Mouse (Mus musculus): ENCODE results near the gene Cox6a2.

The Cox6a2 gene

DNA sequence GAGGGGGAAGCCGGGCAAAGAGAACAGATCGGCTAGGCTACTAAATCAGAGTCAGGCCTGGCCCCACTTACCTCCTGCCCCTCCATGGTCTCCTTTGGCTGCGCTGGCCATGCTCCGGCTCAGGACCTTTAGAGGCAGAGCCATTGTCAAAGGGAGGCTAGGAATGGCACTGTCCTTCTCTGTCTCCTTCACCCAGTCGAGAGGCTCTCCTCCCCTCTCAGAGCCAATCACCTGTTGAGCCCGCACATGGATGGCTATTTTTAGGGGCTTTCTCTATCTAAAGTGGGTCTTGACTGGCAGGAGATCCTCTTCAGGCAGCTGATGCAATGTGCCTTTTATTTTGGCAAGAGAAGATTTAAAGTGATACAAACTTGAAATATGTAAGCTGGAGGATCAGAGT, at the start of gene Cox6a2:
Cox6a2 (minus strand) TSS at position 236 of the 400 bp plus-strand sequence.
- DNase-seq (ENCODE audit: low read depth, low spot score): no peak

DNA sequence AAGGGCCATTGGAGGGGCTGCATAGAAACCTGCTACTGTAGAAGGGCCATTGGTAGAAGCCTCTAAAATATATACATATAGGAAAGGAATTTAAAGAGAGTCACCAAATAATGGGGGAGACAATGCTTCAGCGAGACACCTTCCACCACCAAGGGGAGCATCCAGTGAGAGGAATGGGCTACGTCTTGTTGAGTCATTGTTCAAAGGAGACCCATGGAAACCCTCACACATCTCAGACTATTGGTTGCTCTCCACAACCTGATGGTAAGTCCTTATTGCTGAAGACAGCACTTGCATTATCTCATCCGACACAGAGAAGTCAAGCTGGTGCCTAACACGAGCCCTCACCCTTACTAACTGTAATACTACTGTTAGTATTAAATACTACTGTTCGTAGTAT, 49.6 kb upstream of the Cox6a2 start:
- no peak for DNase-seq (ENCODE audit: low read depth, low spot score)

DNA sequence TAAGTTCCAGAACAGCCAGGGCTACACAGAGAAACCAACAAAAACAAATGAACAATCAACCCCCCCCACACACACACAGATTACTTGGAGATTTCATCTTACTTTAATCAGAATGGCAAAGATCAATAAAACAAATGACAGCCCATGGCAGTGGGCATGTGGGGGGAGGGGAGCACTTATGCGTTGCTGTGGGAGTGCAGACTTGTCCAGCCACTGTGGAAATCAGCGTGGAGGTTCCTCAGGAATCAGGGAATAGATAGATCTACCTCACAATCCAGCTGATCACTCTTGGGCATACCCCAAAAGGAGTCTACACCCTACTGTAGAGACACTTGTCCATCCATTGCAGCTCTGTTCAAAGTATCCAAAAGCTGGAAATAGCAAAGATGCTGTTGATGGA, 48.8 kb upstream of the Cox6a2 start:
- DNase-seq (ENCODE audit: low read depth, low spot score): no peak

DNA sequence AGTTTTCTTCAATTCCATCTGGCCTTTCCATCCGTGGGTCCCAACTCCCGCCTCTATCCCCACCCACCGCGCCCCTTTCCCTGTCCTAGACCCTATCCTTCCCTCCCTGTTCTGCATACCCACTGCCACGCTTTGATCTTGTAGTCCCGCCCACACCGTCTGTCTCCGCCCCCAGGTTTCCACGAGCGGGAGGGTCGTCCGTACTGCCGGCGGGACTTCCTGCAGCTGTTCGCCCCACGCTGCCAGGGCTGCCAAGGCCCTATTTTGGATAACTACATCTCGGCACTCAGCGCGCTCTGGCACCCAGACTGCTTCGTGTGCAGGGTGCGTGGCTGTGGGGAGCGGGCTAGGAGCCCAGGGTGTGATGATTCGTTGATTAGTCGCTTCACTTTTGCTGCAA, 46.4 kb upstream of the Cox6a2 start:
- peak; percentile 63 for DNase-seq (ENCODE audit: low read depth, low spot score)

DNA sequence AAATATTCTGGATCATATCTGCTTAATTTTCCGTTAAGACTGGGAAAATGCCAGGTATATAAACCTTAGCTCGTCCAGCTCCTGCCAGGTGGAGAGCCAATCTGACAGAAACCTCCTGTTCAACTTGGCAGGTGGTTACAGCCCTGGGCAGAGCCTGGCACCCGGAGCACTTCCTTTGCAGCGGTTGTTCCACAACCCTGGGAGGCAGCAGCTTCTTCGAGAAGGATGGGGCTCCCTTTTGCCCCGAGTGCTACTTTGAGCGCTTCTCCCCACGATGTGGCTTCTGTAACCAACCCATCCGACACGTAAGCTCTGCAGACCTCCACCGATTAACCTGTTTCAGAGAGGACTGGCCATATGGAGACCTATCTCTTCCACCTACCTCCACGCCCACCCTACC, 45.8 kb upstream of the Cox6a2 start:
- DNase-seq (ENCODE audit: low read depth, low spot score): no peak

DNA sequence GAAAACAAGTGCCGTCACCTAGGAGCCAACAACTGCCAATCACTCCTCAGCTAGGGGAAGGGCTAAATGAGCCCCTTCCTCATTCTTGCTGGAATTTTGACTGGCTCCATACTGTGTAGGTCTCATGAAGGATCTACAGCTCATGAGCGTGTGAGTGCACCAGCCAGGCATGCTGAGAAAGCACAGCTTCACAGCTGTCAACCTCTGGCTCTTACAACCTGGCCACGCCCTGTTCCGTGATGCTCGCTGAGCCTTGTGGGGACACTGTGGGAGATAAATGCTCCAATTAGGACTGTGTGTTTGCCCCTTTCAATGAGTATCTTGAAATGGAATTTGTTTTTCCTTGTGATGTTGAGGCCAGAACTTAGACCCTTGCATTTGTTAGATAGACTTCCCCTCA, 43.8 kb upstream of the Cox6a2 start:
- DNase-seq (ENCODE audit: low read depth, low spot score): no peak

DNA sequence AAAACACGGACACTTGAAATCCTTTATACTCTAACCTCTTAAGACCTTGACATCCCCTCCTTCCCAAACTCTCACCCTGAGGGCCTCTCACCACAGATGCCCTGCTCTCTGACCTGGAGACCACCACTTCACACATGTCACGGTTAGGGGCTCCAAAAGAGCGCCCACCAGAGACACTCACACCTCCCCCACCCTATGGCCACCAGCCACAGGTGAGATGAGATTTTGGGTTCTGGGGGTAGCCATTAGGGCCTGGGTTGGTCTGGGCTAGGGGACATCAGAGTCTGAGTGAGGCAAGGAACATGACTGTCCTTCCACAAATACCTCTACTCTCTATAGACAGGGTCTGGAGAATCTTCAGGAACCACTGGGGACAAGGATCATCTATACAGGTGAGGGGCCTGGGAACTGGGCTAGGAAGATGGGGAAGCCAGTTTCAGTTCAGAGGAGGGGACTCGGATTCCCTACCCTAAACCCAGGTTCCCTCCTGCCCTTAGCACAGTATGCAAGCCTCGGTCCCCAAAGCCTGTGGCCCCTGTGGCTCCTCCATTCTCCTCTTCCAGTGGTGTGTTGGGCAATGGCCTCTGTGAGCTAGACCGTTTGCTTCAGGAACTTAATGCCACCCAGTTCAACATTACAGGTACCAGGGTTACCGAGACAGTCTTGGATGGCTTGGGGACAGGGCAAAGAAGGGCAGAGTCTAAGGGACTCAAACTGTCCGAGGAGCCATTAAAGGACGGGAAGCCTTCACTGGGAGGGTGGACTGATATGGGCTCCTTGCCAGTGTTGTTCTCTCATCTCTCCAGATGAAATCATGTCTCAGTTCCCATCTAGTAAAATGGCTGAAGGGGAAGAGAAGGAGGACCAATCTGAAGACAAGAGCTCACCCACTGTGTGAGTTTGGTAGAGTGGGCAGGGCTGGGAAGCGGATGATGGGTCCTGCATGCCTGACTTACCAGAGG, 42.2 kb upstream of the Cox6a2 start:
- no peak for DNase-seq (ENCODE audit: low read depth, low spot score)

DNA sequence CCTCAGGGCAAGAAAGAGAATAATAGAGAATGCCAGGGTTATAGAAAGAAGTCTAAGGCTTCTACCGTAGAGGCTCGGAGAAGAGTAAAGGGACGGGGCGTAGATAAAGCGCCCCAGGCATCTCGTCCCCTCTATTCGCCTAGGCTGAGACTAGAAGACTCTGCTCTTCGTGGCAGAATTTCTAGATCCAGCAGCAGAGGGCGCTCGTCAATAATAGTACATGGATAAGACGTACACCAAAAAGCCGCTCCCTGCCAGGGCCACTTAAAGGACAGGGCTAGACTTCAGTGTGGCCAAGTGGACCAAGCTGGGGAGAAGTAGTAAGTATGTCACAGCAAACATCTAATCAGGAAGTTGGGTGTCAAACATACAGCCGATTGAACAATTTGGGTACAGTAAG, 41.3 kb upstream of the Cox6a2 start:
- peak; percentile 71 for DNase-seq (ENCODE audit: low read depth, low spot score)

DNA sequence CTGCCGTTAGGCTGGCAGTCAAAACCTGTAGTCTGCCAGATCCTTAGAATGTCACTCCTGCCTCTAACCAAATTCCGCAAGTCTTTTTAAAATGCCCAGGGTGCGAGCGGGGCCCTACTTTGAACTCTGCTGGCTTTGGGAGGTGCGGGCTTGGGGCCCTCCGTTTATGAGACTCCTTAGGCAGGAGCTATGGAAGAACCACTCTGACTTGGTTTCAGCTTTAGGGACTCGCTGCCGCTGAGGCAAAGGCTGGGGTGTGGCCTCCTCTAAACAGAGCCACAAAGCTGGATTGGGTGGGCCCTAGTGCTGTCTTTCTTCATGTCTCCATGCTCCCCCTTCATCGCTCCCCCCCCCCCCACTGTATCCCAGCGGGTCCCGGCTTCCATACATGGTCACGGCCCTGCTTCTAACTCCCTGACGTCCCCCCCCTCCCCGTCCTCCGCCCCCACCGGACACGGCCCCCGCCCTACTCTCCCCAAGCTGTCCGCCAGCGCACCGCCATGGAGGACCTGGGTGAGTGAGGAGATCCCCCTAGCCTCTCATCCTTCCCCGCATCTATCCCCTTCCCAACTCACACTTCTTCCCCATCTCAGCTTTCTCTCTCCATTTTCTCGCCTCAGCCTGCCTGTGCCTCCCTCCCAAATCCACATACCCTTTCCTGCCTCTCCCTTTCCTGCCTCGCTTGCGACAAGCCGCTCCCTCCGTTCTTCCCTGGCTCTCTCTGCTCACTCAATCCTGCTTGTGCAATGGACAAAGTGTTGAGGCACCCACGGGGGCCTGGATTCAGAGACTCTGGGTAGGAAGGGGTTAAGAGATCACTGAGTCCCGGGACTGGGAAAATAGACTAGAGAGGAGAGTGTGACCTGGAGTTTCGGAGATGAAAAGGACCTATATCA, 40.6 kb upstream of the Cox6a2 start, which contains the start of gene Tgfb1i1:
Tgfb1i1 (plus strand) TSS at position 317 of the 896 bp plus-strand sequence.
- no peak for DNase-seq (ENCODE audit: low read depth, low spot score)

DNA sequence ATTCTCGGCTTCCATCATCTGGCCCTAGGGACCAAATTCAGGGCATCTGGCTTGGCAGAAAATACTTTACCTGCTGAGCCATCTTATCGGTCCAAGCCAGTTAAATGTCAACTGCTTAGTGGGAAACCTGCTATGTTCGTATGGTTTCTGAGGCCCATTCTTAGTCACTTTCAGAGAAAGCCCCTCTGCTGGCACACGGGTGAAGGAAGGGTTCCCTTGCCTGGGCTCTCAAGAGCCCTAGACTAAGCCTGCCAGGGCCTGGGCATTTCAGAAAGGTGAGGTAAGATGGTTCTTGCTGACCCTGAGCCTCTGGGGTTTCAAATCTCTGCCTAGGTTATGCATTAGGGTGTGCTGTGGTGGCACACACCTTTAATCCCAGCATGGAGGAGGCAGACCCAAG, 39.4 kb upstream of the Cox6a2 start:
- DNase-seq (ENCODE audit: low read depth, low spot score): no peak

DNA sequence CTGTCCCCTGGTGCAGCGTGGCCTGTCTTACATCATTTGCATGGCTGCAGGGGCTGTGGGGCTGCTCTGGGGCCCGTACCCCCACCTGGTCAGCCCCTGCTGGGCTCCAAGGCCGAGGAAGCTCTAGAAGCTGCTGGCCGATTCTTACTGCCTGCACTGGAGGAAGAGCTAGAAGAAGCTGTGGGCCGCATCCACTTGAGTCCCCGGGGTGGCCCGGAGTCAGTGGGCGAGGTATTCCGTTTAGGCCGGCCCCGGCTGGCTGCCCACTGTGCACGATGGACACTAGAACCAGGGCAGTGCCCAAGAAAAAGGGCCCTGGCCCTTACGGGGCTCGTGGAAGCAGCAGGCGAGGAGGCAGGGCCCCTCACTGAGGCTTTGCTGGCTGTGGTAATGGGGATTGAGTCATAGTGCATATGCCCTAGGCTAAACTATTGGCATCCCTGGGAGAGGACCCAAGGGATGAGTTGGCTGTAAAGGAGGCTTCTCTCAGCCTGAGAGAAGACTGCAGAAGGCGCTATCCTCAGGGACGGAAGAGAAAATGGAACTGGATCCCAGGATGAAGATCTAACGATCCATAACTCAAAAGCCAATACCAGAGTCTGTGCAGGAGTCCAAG, 38.3 kb upstream of the Cox6a2 start:
- DNase-seq (ENCODE audit: low read depth, low spot score): no peak

DNA sequence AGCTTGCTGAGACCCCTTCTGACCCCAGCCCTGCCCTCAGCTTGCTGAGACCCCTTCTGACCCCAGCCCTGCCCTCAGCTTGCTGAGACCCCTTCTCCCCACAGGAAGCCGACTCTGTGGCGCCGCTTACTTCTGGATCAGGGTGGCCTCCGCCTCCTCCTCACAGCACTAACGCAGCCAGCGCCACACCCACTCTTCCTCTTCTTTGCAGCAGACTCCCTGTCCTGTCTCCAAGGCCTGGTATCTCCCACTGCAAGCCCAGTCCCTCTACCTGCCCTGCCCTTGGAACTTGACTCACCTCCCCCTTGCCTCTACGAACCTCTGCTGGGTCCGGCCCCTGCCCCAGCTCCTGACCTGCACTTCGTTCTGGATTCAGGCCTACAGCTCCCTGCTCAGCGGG, 37.7 kb upstream of the Cox6a2 start:
- no peak for DNase-seq (ENCODE audit: low read depth, low spot score)

DNA sequence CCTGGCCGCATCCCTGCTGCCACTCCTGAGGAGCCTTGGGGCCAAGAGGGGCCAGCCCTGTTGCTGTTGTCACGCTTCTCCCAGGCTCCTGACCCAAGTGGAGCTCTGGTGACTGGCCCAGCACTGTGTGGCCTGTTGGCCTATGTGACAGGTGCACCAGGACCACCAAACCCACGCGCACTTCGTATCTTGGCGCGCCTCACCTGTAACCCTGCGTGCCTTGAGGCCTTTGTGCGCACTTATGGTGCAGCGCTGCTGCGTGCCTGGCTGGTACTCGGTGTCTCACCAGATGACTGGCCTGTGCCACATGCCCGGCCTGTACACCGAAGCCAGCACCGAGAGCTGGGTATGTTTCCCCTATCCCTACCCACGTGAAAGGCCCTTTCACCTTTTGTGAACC, 36.1 kb upstream of the Cox6a2 start:
- DNase-seq (ENCODE audit: low read depth, low spot score): no peak

DNA sequence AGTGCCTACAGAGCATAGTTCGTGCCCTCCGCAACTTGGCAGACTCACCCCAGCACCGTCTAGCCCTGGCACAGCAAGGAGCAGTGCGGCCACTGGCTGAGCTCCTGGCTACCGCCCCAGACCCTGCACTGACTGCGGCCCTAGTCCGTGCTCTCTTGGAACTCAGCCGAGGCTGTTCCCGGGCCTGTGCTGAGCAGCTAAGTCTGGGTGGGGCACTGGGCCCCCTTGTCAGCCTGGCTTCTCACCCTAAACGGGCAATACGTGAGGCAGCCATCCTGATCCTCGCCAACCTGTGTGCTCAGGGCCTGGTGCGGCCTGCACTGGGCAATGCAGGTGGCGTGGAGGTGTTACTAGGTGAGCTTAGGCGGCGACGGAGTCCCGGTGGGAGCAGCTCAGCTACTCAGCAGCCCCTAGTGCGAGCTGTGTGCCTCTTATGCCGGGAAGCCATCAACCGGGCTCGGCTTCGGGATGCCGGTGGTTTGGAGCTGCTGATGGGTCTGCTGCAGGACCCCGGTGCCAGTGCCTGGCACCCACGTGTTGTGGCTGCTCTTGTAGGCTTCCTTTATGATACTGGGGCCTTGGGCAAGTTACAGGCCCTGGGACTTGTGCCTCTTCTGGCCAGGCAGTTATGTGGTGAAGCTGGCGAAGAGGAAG, 34.1 kb upstream of the Cox6a2 start:
- DNase-seq (ENCODE audit: low read depth, low spot score): no peak

DNA sequence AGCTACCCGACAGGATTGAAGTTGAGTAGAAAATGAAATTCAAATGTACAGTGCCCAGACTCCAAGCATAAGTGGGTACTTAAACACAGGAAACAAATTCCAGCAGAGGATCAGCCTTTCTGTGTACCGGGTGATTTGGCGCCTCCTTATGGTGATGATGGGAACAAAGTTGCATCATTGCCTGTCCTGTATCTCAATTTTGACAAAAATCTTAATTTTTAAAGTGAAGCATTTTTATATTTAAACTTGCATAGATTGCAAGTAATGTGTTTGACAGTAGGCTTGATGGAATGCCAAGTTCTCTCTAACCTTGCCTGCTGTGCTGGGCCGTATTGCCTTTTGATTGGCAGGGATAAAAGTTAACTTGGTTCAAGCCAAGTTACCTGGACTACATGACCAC, 32.8 kb upstream of the Cox6a2 start:
- peak; percentile 64 for DNase-seq (ENCODE audit: low read depth, low spot score)

DNA sequence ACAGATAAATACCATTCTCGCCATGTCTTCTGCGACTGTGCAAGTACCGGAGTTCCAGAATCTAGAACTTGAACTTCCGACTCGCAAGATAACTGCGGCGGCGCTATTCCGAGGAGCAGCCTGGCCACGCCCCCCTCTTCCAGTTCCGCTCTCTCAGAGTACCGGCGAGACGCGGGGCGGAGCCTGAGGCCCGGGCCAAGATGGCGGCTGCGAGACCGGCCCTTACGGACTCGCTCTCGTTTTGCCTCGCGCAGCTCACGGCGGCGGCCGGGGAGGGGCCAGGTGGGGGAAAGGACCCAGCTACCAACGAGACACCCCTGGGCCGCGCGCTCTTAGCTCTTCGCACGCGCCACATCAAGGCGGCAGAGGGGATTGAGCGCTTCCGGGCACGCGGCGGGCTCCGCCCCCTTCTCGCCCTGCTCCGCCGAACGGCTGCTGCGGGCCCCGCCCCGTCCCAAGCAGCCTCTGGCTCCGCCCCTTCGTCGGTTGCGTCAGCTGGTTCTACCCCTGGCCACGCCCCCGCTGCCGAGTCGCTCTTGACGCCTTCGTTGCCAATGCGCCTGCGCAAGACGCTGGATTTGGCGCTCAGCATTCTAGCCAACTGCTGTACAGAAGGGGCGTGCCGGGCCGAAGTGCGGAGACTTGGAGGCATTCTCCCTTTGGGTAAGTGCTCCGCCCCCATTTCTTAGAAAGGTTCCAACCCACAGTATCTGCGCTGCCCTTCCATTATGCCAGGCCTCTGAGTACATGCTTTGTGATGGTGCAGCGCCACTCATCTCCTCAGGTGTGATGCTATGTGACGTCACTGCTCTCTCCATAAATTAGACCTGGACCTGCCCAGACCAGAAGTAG, 32.0 kb upstream of the Cox6a2 start, which contains the start of gene 9130023H24Rik:
9130023H24Rik (minus strand) TSS at position 105 of the 852 bp plus-strand sequence.
- peak; percentile 100 for DNase-seq (ENCODE audit: low read depth, low spot score)

DNA sequence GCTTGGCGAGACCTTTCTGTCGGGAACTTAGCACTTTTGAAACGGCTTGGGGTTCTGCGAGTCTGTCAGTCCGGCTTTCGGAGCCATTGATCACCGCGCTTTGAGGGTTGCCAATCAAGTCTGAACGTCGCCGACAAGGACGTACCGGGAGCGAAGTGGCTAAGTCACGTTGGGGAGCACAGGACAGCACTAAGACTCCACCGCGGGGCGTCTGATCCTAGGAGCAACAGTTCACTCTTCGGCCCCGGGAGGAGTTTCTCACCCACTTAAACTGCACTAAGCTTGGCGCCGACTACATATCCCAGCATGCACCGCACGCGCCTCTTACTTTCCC, 31.4 kb upstream of the Cox6a2 start:
- DNase-seq (ENCODE audit: low read depth, low spot score): no peak

DNA sequence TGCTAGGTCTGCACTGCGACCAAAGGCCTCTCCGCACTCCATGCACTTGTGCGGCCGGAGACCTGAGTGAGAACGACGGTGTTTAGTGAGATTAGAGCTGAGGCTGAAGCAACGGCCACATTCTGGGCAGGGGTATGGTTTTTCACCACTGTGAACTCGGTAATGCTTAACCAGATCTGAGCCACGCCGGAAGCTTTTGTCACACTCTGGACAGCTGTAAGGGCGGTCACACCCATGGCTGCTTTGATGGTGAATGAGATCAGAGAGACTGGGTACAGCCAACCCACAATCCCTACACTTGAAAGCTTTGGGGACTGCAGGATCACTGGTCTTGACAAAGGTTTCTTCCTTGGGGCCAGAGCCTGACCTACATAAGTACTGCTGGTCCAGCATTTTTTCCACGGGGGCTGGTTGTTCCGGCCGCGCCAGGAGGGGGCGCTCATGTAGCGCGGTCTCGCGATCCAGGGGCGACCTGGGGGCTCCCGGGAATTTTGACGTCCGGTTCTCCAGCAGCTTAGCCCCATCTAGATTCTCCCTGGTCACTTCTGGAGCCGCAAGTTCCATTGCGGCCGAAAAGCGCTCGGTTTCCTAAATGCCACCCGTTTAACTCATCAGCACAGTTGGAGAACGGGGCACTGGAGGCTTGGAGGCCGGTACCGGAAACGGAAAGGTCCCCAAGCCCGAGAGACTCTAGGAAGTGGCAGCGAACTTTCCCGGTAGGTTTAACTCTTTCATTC, 30.8 kb upstream of the Cox6a2 start, which contains the start of gene Armc5:
Armc5 (plus strand) TSS at position 487 of the 737 bp plus-strand sequence.
- DNase-seq (ENCODE audit: low read depth, low spot score): peak; percentile 80

DNA sequence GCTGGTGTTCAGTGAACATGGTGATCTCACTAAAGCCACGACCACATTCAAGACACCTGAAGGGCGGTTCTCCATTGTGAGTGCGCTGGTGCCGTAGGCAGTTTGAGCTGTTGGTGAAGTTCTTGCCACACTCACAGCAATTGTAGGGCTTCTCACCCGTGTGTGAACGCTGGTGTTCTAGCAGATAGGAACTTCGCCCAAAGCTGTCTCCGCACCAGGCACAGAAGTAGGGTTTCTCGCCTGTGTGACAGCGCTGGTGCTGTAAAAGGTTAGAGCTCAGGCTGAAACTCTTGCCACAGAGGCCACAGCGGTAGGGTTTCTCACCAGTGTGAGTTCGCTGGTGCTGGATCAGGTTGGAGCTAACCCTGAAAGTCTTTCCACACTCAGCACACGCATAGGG, 30.2 kb upstream of the Cox6a2 start:
- DNase-seq (ENCODE audit: low read depth, low spot score): peak; percentile 29

DNA sequence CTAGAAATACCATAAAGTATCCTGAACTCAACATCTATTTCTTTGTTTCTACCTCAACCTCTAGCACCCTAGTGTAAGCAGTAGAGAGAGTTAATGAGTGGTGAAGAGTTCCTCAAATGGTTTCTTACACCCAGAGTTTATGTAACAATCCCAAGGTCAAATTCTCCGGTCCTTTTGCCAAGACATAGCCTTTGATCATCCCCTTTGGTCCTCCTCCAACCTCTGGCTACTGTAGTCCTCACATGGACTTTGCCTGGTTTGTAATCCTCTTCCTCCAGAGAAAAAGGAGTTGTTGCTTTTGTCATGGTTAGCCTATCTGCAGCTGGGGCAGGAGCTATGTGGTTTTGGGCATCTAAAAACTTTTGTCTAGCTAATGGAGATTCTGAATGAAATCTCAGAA, 29.3 kb upstream of the Cox6a2 start:
- DNase-seq (ENCODE audit: low read depth, low spot score): no peak

All from CD4-positive helper T cell, adult 2 months (primary cell).